Mouse (Mus musculus): ENCODE results near the gene Gdf3.

GRCm38 (mm10) chr6:122560427-122560826, 49.5 kb downstream of the Gdf3 start:
- TF ChIP-seq CTCF (IDR thresholded peaks at IDR 0.05; ENCODE audit: low read depth) = peak; percentile 93
- TF ChIP-seq EP300 (optimal IDR thresholded peaks at IDR 0.05) = no peak
